ENCODE assay signal across 8 mouse cellular contexts in the genomic region with DNA sequence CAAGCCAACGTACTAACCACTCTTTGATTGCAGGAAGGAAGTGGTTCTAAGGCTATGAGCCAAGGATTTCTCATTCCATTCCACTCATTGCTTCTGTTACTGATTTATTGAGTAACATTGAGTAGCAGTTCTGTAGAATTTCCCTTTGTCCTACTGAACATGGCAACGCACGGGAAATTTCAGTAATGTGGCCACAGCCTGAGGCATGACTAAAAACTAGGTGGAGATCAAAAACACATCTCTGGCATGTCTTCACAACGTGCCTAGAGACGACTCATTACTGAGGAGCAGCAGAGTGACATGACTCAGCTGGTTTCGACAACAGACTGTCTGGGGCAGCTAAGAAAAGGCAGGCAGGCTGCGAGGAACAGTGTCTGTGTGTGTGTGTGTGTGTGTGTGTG. TPM values are rescaled to one million over a fixed set of nuclear protein-coding genes. Genes with fewer than 3 reads are reported as not detected.
DNase-seq lines count a peak whose midpoint lies in the region; ATAC-seq lines count a peak whose summit lies in the region.

No protein-coding gene starts in this region.

- 42% methylated on average over 7 of the region's 7 CpGs for WGBS in forebrain, embryonic 13.5 days

- peak; percentile 16 to 26 for DNase-seq in heart, postnatal 10 days
- DNase-seq in heart, postnatal 4 days = no peak
- peak; percentile 20 for DNase-seq in ZHBTc4 (ENCODE audit: low read depth, low spot score)
- DNase-seq in kidney, postnatal 25 days = peak; percentile 16 to 41
- peak; percentile 50 for DNase-seq in retina, embryonic 14.5 days (ENCODE audit: low spot score)
- no peak for DNase-seq in cerebellum, adult 18-20 months
- no peak for DNase-seq in B cell, adult 2 months

- H3K4me3 ChIP-seq in forebrain, embryonic 13.5 days = no peak overlapping the region

- H3K27ac ChIP-seq in forebrain, embryonic 13.5 days = no peak overlapping the region

- no peak overlapping the region for H3K4me2 ChIP-seq in forebrain, embryonic 13.5 days

- intact Hi-C loops in heart, postnatal 10 days (cut with DNase I) = no loop called here

- no peaks in the 10 kb centered on the region for H3K36me3 ChIP-seq in forebrain, embryonic 13.5 days (ENCODE audit: poor library complexity, severe bottlenecking)

- H3K9ac ChIP-seq in forebrain, embryonic 13.5 days = no peak overlapping the region

- no peaks in the 10 kb centered on the region for H3K27me3 ChIP-seq in forebrain, embryonic 13.5 days

- H3K4me1 ChIP-seq in forebrain, embryonic 13.5 days = 0 out of 2 replicates have a peak, but pooled peaks cover 4% of the 10 kb centered on the region

- peak; percentile 75 for ATAC-seq in forebrain, embryonic 13.5 days

- no peaks in the 10 kb centered on the region for H3K9me3 ChIP-seq in forebrain, embryonic 13.5 days (replicated peaks)

RNA-seq across cellular contexts. Expression of a gene that starts 18.0 kb away (rescaled TPM):
- 10 to 100 TPM; 34.6 to 39.9 TPM for total RNA-seq in heart, postnatal 10 days (2021)
- total RNA-seq in heart, postnatal 4 days (2021) = 10 to 100 TPM; 21.8 to 26.3 TPM
- 16.6 and 17.4 TPM in 2 replicates for polyA plus RNA-seq in forebrain, embryonic 13.5 days (2015; fragmentation: Nextera tagmentation; extraction: Ambion mirVana)

Comparison
In these comparisons a context has a peak if more than half of its experiments do, and no peak if none do; other contexts are left out.
1. DNase-seq: peak in heart, postnatal 10 days (2 of 2), ZHBTc4 (single experiment), kidney, postnatal 25 days (2 of 2) and retina, embryonic 14.5 days (single experiment); none in heart, postnatal 4 days (single experiment), cerebellum, adult 18-20 months (0 of 2) and B cell, adult 2 months (0 of 2).